Mouse (Mus musculus) left cerebral cortex, adult 9 months (tissue): Measurements from ENCODE around the gene Slc5a3.

Experiments
- DNase-seq, 2 experiments: peaks; one replicate each; pipeline ENCODE4 v3.0.0; 2022; ENCODE audit warnings: low spot score in 2 of 2

Slc5a3 gene

DNA sequence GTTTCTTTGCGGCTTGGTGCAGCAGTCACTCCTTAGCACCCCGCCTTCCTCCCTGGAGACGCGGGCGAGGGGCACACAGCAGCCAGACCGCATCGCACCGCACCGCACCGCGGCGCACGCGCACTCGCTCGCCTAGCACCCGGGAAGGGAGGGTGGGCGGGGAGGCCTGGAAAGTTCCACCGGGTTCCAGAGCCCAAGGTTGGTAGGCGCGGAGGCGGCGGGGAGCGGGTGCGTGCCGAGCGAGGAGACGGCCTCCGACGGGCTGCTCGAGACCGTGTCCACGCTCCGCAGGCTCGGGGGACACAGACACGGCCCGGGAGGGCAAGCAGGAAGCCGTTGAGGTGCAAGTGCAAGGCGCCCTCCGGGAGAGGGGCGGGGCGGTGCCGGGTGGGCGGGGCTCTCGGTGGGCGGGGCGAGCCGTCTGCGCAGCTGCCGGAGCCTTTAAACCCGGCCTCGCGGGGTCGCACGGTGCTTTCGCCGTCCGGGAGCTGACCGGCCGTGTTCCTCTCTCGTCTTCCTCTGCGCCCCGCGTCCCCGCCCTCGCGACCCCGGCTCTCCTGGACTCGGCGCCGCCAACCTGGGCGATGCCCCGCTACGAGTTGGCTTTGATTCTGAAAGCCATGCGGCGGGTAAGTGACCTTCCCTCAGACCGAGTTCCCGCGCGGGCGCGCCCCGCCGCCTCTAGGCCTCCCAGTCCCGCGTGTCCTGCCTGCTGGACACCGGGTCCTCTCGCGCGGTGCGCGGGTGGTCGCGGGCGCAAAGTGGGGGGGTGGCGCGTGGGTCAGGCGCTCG, at the start of gene Slc5a3, which contains the start of the genes Mrps6 and Gm49711:
TSS of gene Slc5a3 (plus strand) at position 471 of the 792 bp plus-strand sequence.
TSS of gene Mrps6 (plus strand) at position 419 of the 792 bp plus-strand sequence.
TSS of gene Gm49711 (plus strand) at position 465 of the 792 bp plus-strand sequence.
- peak; percentile 65 to 86 for DNase-seq

DNA sequence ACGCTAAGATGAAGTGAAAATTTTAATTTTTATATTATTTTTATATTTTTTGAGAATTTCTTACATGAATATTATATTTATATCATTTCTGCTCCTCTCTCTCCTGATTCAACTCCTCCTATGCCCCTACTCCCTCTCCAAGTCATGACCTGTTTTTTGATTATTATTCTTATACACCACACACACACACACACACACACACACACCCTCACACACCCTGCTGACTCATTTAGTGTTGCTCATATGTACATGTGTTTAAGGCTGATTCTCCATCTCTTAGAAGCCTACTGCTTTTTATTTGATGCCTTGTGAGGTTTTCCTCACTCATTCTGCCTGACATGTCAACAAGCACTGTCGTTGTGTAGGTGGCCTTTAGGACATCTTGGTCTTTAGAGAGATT, 48.5 kb upstream of the Slc5a3 start:
- no peak for DNase-seq

DNA sequence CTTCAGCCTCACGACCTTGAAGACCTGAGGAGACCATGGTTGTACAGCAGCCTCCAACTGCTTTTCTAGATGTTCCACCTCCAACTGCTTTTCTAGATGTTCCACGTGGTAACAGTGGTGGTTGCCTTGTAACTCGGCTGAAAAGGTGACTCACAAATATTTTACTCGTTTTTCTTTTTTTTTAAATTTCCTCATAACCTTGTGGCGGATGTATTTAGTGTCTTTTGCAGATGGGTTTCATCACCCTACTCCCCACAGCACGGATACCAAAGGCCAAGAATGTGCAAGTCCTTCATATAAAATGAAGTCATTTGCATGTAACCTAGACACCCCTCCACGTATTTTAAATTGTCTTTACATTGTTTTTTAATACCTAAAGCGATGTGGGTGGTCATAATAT, 41.3 kb upstream of the Slc5a3 start:
- DNase-seq, result no peak

DNA sequence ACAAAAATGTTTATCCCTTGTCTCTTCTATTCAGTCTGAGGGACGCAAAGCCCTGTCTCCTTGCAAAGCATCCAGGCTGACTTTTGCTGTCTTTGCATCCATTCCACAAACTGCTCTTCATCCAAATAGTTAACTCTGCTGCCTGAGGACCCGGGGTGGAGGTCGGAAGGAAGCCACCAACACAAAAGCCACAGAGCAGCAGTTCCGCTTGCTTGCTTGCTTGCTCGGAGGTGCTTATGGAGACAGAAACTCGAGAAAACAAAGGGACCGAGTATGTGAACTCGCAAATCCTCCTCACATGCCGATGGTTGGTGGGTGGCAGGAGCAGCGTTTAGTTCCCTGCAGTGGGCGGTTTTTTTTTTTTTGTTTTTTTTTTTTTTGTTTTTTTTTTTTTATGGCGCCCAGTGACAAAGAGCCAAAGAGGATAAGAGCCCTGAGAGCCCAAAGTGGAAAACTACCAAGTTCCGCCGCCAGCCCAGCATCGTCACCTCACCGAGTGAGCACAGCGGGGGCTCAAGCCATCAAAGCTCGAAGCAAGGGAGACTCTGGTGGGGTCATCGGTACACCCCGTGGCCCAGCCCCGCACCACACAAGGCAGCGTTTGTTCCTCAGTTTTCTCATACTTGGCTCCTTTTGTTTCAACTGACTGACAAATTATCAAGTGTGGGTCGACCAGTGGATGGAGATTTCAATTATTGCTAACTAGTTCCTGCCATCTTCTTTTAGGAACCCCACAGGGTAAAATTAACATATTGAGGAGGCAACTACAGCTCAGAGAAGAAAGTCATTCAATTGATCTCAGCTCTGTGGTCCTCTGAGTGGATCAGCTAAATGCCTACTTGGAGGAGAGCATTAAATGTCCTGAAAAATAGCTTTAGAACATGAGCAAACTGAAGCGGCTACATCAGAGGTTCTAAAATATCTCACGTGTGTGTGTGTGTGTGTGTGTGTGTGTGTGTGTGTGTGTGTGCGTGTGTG, 38.7 kb upstream of the Slc5a3 start:
- peak in 1 of 2 experiments; percentile 16 for DNase-seq

DNA sequence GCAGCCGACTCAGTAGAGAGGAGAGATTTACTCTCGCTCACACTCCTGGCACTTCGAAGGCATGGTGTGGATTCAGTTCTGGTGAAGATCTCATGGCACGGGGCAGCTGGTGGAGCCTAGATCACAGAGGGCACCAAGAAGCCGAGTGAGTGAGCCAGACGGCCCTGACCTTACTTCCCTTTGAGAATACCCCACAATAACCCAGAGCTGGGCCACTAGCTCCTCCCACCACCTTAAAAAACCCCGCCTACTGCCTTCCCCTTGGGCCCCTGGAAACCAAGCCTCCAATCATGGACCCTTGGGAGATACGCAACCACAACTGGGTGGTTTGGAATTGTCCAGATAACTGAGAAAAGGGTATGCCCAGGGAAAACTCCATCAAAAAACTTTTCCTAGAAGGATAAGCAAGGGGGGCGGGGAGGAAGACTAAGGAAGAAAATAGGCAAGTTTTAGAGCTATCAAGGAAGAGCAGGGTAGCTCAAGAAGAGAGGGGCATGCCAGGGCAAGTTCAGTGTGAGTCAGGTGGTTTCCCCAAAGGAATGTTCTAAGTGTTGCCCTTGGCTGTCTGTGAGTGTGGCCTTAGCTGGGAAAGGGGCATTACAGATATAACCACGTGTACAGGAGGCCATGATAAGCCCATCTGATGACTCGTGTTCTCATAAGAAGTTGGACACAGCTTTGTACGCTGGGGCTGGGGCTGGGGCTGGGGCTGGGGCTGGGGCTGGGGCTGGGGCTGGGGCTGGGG, 36.3 kb upstream of the Slc5a3 start:
- no peak for DNase-seq

DNA sequence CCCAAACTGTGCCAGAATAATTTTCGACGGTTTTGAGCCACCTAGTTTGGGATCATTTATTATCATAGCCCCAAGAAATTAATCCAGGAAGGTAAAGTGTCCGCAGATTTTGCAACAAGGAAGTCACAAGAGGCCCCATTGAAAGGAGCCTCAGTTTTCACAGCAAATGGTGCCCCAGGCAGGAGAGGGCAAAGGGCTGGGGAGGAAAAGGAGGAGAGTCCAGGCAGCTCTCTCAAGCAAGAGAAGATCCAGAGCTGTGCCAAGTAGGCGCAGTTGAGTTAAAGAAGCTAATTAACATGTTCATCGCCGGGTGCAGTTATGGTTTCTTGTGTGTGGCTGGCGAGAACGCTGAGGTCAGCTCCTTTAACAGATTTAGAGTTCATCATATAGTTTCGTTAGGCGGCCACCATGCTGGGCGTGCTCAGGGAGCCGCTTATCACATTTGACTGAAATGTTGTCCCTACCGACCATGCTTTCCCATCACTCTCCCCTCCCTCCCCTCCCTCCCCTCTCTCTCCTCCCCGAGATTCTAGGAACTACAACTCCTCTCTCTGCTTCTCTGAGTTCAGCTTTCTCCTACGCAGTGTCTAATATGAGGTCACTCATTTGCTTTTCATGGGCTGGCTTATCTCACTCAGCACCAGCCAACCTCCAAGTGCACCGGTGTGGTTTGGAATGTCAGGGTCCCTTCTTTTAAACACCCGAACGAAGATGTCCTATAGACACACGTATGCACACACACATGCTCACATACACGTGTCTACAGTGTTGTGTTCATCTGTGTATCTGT, 35.4 kb upstream of the Slc5a3 start:
- no peak for DNase-seq

DNA sequence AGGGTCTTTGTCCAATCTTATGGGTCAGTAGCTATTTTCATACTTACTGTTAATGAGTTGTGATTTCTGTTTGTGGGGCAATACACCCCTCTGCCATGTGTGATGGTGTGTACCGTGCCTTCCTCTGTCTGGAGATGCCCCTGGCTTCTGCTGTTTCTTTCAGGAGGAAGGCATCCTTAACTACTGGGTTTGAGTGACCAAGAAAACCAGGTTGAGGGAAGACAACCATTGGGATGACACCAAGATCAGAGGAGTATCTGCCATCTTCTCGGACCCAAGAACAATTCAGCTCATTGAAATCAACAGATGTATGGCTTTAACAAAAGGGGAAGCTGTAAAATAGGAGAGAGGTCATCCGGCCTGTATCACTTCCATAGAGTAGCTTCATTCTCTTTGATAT, 24.8 kb upstream of the Slc5a3 start:
- DNase-seq, result no peak

DNA sequence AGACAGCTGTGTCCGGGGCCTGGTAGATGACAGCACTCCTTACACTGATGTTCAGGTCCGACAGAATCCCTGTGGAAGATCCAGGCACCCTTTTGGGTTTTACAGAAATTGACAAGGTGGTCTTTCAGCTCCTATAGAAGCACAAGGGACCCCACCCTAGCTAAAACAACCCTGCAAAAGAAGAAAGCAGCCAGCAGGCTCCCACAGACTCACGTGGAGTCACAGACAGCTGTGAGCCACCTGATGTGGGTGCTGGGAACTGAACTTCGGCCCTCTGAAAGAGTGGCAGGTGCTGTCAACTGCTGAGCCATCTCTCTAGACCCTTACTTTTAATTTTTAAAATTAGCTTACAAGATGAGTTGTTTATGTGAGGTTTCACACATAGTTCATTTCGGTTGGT, 23.4 kb upstream of the Slc5a3 start:
- no peak for DNase-seq

DNA sequence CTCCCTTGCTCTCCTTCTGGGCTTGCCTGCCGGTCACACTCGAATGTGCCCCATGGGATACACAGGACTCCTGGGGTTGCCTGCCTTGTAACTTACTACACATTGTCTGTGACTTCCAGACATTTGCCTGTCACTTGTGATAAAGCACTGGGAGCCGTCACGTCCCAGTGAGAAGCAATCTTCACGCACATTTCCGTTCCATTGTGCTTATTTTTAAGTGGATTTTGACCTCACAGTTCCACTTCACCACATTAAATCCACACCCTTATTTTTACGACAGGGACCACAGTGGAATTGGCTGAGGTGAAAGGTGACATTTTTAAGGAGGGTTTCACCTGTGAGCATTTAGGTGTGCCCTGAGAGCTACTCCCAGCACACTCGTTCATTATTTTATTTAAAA, 21.4 kb upstream of the Slc5a3 start:
- no peak for DNase-seq

DNA sequence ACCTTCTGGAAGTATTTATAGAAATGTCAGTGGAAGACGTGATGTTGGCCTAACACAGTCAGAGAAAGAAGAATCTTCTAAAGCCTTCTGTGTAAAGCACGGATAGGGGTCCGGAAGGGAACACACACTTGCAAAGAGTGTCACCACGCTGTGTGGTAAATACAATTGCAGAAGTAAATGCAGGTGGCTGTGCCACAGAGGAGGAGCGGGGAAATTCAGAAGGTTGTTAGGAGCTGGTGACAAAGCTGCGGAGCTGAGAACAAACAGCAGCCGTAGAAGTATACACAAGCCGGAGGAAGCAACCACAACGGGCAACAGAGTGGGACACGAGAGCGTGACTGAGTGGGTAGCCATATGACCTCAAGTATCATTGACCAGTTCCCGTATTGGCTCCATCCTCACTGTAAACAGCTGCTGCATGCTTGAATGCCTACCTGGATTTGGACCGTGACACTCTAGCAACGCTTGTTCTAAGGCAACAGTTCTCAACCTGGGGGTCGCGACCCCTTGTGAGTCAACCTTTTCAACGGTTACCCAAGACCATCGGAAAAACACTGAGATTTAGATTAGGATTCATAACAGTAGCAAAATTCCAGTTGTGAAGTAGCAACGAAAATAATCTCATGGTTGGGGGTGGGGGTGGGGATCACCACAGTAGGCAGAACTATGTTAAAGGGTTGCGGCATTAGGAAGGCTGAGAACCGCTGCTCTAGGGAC, 20.1 kb upstream of the Slc5a3 start:
- DNase-seq, result no peak

DNA sequence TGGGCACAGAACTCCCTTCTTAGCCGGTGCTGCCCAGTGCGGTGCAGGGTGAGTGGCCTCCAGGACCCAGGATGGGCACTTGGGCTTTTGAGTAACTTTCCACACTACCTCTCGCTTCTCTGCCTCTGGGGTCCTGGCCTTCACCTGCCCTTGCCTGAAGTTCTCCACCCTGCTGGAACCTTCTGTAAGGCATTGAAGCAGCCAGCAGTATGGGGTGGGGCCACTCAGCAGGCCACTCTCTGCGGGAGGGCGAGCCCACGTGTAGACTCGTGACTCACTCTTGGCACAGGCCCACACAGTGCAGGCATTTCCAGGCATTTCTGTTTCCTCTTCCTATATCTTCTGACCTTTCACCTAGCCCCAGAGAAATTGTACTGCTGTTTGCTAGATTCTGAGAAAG, 18.7 kb upstream of the Slc5a3 start:
- DNase-seq, result no peak

DNA sequence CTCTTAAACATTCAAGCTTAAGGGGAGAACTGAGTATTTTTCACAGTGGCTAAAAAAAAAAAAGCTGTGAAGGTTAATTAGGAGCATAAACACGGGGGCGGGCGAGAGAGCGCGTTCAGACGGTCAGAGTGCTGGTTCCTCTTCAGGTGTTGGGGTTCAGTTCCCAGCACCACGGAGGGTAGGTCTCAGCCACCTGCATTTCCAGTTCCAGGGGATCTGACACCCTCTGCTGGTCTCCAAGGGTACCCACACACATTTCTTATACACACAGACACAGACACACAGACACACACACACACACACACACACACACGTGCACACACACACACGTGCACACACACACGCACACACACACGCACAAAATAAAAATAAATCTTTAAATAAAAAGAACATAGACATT, 18.2 kb upstream of the Slc5a3 start:
- DNase-seq, result no peak

DNA sequence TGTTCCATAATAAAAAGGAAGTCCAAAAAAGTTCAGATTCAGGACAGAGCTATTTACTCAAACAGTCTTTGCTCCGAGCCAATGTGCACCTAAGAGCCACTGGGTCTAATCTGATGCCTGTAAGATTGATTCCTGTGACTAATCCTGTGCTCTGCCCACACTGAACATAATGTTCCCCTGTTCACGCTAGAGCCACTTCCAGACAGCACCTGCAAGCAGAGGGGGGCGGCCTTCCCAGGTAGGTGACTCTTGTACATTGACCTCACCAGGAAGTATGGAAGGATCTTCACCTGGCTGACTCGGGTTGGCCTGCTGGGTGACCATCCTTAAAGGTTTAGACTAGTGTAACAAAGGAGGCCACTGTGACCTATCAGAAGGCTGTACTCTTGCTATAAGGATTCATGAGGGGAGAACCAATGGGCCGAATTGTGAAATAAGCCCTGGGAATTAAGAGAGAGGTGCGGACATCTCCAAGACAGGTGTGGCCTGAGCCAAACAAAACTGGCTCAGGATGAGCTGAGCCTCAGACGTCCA, 6.3 kb upstream of the Slc5a3 start:
- DNase-seq, result no peak

DNA sequence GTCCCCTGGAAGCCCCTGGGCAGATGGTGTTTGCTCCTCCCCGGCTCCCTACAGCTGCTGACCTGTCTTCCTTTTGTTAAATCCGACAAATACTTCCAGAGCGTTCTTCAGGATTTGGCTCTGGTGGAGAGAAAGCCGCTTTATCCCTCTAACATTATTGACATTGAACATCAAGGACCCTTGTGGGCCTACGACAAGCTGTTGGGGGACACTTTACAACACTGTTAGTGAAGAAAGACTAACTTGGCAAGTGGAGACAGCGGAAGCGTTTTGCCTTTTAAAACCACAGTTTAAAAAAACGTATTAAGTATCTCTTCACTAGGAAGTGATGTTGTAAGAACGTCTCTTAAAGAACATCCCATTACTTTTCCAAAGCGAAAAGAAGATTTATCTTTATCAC, 5.6 kb upstream of the Slc5a3 start:
- DNase-seq, result no peak

DNA sequence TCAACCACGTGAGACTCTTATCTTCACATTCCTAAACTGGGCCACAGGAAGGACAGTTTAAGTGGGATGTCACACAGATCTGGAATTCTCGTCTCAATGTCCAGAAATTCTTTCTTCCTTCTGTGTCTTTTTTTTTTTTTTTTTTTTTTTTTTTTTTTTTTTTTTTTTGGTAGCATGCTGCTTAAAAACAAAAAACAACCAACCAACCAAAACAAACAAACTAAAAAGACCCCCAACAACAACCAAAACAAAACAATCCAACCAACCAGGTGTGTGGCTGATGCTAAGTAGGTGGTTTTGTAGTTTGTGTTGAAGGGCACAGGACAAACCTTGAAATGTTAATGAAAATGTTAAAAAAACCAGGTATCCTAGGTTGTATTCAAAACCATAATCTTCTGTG, 1.4 kb upstream of the Slc5a3 start:
- no peak for DNase-seq

DNA sequence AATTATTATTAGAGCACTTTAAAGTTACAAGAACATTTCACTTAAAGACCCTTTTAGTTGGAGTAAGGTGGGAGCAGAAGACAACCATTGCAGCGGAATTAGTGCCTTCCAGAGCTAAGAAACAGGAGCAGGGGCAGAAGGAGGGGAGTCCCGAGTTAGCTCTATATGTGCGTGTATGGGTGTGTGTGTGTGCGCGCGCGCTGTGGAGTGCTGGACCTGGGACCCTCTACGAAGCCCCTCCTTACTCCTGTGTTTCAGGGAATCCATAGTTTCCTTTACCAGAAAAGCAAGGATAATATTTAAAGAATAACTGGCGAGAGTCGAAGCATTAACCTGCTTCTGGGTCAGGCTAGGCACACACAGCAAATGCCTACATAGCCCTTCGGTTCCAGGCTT, 668 bp upstream of the Slc5a3 start:
- DNase-seq, result no peak

DNA sequence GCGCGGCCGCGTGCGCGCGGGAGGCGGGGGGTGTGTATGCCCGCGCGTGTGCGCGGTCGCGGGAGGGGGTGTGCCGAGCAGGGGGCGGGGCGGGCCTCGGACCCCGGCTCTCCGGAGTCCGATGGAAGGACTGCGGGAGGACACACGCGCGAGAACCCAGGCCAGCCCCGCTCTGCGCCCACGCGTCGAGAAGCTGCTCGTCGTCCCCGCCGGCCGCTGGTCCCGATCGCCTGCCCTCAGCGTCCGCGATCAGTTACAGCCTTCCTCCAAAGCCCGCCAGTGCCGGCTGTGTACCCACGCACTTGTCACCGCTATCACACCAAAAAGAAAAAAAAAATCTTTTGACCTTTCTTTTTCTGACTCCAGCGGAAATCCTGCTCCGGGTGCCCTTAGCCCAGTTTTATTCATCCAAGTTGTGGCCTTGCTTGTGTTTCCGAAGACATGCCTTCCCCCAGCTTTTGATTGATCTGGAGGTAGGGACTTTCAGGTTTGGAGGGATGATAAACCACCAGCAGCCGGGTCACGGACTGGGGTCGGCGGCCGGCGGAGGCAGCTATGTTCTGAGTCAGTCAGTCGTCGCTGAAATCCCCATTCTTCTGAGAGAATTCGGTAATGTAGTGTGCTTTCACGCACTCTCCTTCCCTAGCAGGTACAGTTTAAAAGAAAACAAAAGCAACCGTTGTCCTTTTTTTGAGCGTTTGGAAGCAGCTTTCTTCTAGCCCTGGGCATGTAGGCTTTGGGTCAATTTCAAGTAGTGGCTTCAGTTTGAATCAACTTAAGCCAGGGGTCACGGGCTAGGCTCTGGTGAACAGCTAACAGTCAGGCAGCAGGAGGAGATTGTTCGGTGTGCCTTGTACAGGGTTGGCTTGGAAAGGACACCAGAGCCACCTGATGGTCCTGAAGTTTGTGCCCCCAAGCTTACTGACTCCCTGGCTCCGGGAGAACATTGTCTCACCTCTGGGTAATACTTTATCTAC, 810 bp downstream of the Slc5a3 start:
- DNase-seq, result peak in 1 of 2 experiments; percentile 19

DNA sequence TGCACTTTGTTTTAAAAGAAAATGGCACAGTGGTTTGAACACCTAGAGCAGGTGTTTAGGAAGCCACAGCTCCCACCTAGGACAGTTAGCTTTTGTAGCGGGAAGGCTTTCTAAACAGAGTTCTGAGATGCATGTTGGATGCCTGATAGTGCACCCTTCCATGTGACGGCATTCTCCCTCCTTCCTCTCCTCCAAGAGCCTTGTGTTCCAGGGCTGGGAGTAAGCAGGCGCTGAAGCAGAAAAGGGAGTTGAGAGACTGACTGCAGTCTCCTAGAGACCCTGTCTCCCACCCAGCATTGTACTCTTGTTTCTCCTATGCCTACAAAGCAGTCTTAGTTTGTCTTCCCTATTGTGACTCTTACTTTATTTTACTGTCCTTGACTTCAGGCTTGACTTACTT, 2.1 kb downstream of the Slc5a3 start:
- DNase-seq, result no peak

DNA sequence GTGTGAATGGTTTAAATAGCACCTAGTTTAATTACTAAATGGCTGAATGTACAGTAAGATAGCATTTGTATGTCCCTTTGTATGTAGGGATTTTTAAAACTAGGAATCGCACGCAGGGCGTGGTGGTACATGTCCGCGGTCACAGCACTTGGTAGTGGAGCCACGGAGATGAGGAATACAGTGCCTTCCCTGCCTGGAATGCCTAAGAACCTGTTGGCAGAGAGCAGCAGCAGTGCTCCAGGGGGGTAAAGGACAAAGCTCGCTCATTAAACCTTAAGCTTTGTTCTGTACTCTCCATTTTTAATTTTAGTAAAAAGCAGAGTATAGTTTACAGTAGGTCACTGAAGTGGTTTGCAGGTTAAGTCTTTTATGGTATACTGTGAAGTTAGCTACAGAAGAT, 3.5 kb downstream of the Slc5a3 start:
- DNase-seq, result no peak
